Mouse (Mus musculus): Measurements from ENCODE around the gene Abhd2.

- TF ChIP-seq CTCF (IDR thresholded peaks at IDR 0.05; ENCODE audit: extremely low read depth, insufficient read depth, insufficient read length, insufficient replicate concordance), result no peak
- TF ChIP-seq POLR2A (IDR thresholded peaks at IDR 0.05; ENCODE audit: low read depth, low read length), result no peak
These were observed 29.6 kb downstream of the Abhd2 start for GRCm38 (mm10) chr7:79302586-79302985.

Measured in spleen, adult 2 months (tissue).